Mouse (Mus musculus) myocyte (in vitro differentiated cells): Measurements from ENCODE around the gene Krt77. TPM values are rescaled to one million over a fixed set of nuclear protein-coding genes. Genes with fewer than 3 reads are reported as not detected.

Experiments used
- H3K27me3 ChIP-seq: one replicate; pipeline ENCODE4 v1.6.1; 2011; ENCODE audit not compliant: control insufficient read depth, insufficient read depth, insufficient read length
- H3K36me3 ChIP-seq: one replicate; pipeline ENCODE4 v1.6.1; 2011; ENCODE audit not compliant: control insufficient read depth, insufficient read depth
- H3K4me2 ChIP-seq: one replicate; pipeline ENCODE4 v1.6.1; 2011; ENCODE audit warnings: low read depth, control low read depth
- H3K4me3 ChIP-seq: one replicate; pipeline ENCODE4 v1.5.1; 2011; ENCODE audit warnings: mild to moderate bottlenecking, control low read depth, moderate library complexity
- H3K79me2 ChIP-seq: one replicate; pipeline ENCODE4 v1.6.1; 2011; ENCODE audit not compliant: control insufficient read depth, insufficient read depth
- H3ac ChIP-seq: one replicate; pipeline ENCODE4 v1.6.1; 2011; ENCODE audit not compliant: control insufficient read depth, insufficient read length
- CEBPB ChIP-seq: IDR thresholded peaks from 2 replicates; pipeline ENCODE4 v1.6.1; 2011; ENCODE audit warnings: mild to moderate bottlenecking, moderate library complexity; ENCODE audit not compliant: poor library complexity, insufficient read depth, severe bottlenecking
- E2F4 ChIP-seq: IDR thresholded peaks from one replicate; pipeline ENCODE4 v1.6.1; 2011; ENCODE audit warnings: mild to moderate bottlenecking, control low read depth, moderate library complexity; ENCODE audit not compliant: insufficient read depth
- MAX ChIP-seq: IDR thresholded peaks from one replicate; pipeline ENCODE4 v1.6.1; 2011; ENCODE audit warnings: low read depth, mild to moderate bottlenecking, control low read depth
- MYOD1 ChIP-seq, 3 experiments: IDR thresholded peaks; one replicate each; pipeline ENCODE4 v1.6.1; 2011; ENCODE audit warnings: control low read depth in 2 of 3, low read depth in 2 of 3, mild to moderate bottlenecking in 2 of 3, moderate library complexity in 1 of 3; ENCODE audit not compliant: insufficient read length in 2 of 3, control insufficient read depth in 1 of 3
- MYOG ChIP-seq, 3 experiments: IDR thresholded peaks; one replicate each; pipeline ENCODE4 v1.6.1; 2011; ENCODE audit warnings: control low read depth in 2 of 3, low read depth in 2 of 3, mild to moderate bottlenecking in 2 of 3; ENCODE audit not compliant: insufficient read length in 2 of 3, control insufficient read depth in 1 of 3, insufficient read depth in 1 of 3
- POLR2A ChIP-seq: IDR thresholded peaks from one replicate; pipeline ENCODE4 v1.6.1; 2011; ENCODE audit warnings: low read depth, mild to moderate bottlenecking, control low read depth, moderate library complexity; ENCODE audit not compliant: insufficient read length
- POLR2AphosphoS2 ChIP-seq: IDR thresholded peaks from one replicate; pipeline ENCODE4 v1.6.1; 2011; ENCODE audit warnings: low read depth, control low read depth; ENCODE audit not compliant: insufficient read length
- REST ChIP-seq: IDR thresholded peaks from one replicate; pipeline ENCODE4 v1.6.1; 2011; ENCODE audit warnings: mild to moderate bottlenecking, control low read depth, moderate library complexity; ENCODE audit not compliant: insufficient read depth, insufficient read length
- SRF ChIP-seq: IDR thresholded peaks from one replicate; pipeline ENCODE4 v1.6.1; 2011; ENCODE audit warnings: low read depth; ENCODE audit not compliant: control insufficient read depth, insufficient read length
- TCF12 ChIP-seq: IDR thresholded peaks from one replicate; pipeline ENCODE4 v1.6.1; 2011; ENCODE audit warnings: mild to moderate bottlenecking, control low read depth; ENCODE audit not compliant: poor library complexity, insufficient read depth, severe bottlenecking
- TCF3 ChIP-seq: IDR thresholded peaks from one replicate; pipeline ENCODE4 v1.6.1; 2011; ENCODE audit warnings: low read depth, control low read depth; ENCODE audit not compliant: insufficient read length
- USF1 ChIP-seq: IDR thresholded peaks from one replicate; pipeline ENCODE4 v1.6.1; 2011; ENCODE audit warnings: low read depth, mild to moderate bottlenecking, control low read depth, moderate library complexity
- polyA plus RNA-seq: library from polyadenylated mRNA; unstranded; fragments of >200 nt; fragmentation: generic; extraction: Trizol; gene quantifications from one replicate; pipeline ENCODE4 v1.2.1, GENCODE M21; 2012; ENCODE audit warnings: missing spikeins

Gene Krt77
- polyA plus RNA-seq, 1 experiment = not detected

- TF ChIP-seq USF1 (no peak), REST (no peak), MAX (no peak), POLR2A (no peak), POLR2AphosphoS2 (no peak), MYOD1 (IDR thresholded peaks at IDR 0.05; ENCODE audit: control insufficient read depth in 1 of 3, insufficient read length in 2 of 3, low read depth in 2 of 3) (no peak), MYOG (IDR thresholded peaks at IDR 0.05; ENCODE audit: control insufficient read depth in 1 of 3, insufficient read depth in 1 of 3, insufficient read length in 2 of 3, low read depth in 2 of 3) (no peak), CEBPB (no peak), E2F4 (no peak), SRF (no peak), TCF12 (no peak), TCF3 (no peak)
- Histone ChIP-seq H3K27me3 (peaks cover 78% of the 10 kb centered on the region), H3K4me2 (no peak overlapping the region), H3K4me3 (no peak overlapping the region), H3K36me3 (no peaks in the 10 kb centered on the region), H3K79me2 (no peaks in the 10 kb centered on the region), H3ac (no peak overlapping the region)
Observed at GRCm38 (mm10) chr15:101856696-101857095, 12.8 kb downstream of the Krt77 start.

DNA sequence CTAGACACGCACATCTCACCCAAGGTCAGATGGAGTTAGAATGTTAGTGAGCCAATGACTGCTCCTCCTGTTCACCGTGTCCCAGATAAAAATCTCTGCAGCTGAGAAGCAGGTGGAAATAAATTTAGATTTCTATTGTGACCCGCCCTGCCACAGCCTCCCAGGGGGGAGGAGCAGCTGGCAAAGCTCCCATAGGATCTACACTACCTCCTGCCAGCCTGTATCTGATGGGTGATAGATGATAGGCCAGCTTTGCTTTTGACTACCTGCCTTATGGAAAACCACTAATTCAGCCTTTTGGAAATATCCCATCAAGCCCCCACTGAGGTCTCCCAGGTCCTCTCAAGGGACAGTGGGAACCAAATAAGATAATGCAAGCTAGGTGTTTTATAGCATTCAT lies 13.8 kb downstream of the Krt77 start:
- Histone ChIP-seq H3K36me3 (no peaks in the 10 kb centered on the region), H3K4me3 (no peak overlapping the region), H3K27me3 (peaks cover 74% of the 10 kb centered on the region), H3K79me2 (no peaks in the 10 kb centered on the region), H3K4me2 (no peak overlapping the region), H3ac (no peak overlapping the region)
- TF ChIP-seq TCF3 (no peak), MYOG (IDR thresholded peaks at IDR 0.05; ENCODE audit: control insufficient read depth in 1 of 3, insufficient read depth in 1 of 3, insufficient read length in 2 of 3, low read depth in 2 of 3) (no peak), USF1 (no peak), REST (no peak), MAX (no peak), TCF12 (no peak), POLR2A (no peak), CEBPB (no peak), E2F4 (no peak), POLR2AphosphoS2 (no peak), SRF (no peak)

- no peaks in the 10 kb centered on the region for H3K79me2 ChIP-seq
- H3ac ChIP-seq = no peak overlapping the region
- TF ChIP-seq E2F4 (no peak), SRF (no peak), REST (no peak), POLR2AphosphoS2 (no peak), USF1 (no peak), MYOG (IDR thresholded peaks at IDR 0.05; ENCODE audit: control insufficient read depth in 1 of 3, insufficient read depth in 1 of 3, insufficient read length in 2 of 3, low read depth in 2 of 3) (no peak), POLR2A (no peak), TCF12 (no peak), CEBPB (no peak), MYOD1 (IDR thresholded peaks at IDR 0.05; ENCODE audit: control insufficient read depth in 1 of 3, insufficient read length in 2 of 3, low read depth in 2 of 3) (no peak), TCF3 (no peak), MAX (no peak)
- H3K36me3 ChIP-seq = no peaks in the 10 kb centered on the region
- peaks cover 74% of the 10 kb centered on the region for H3K27me3 ChIP-seq
- H3K4me2 ChIP-seq = no peak overlapping the region
- H3K4me3 ChIP-seq = no peak overlapping the region
Observed at GRCm38 (mm10) chr15:101854294-101854693, 15.2 kb downstream of the Krt77 start.

- Histone ChIP-seq H3K4me2 (no peak overlapping the region), H3K36me3 (no peaks in the 10 kb centered on the region), H3K79me2 (no peaks in the 10 kb centered on the region), H3ac (no peak overlapping the region), H3K4me3 (no peak overlapping the region), H3K27me3 (peaks cover 73% of the 10 kb centered on the region)
- TF ChIP-seq E2F4 (no peak), CEBPB (no peak), POLR2A (no peak), SRF (no peak), TCF12 (no peak), MYOG (IDR thresholded peaks at IDR 0.05; ENCODE audit: control insufficient read depth in 1 of 3, insufficient read depth in 1 of 3, insufficient read length in 2 of 3, low read depth in 2 of 3) (no peak), TCF3 (no peak), USF1 (no peak), REST (no peak), MAX (no peak)
Observed at GRCm38 (mm10) chr15:101852571-101852970, 16.9 kb downstream of the Krt77 start.

DNA sequence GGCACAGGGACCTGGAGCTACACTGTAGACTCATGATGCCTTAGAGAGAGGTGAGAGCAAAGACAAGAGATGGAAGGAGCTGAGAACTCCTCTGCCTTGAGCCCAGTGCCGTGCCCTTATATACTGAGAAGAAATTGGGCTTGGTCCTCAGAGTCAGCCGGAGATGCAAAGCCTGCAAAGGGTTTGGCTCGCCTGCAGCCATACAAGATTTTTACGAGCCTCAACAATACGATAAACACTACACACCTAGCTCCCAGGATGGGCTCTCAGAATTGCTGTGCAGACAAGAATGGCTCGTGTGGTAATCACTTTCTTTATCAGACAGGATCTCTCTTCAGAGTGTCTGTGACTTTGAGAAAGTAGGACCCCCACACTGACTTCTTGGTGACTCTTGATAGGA lies 18.8 kb downstream of the Krt77 start, which contains the start of gene Krt1:
TSS of gene Krt1 (minus strand) at position 101 of the 400 bp plus-strand sequence.
- peaks cover 80% of the 10 kb centered on the region for H3K27me3 ChIP-seq
- no peak within 1 kb of the TSS for H3K4me3 ChIP-seq
- H3K36me3 ChIP-seq = no peaks in the 10 kb centered on the region
- no peaks in the 10 kb centered on the region for H3K79me2 ChIP-seq
- no peak within 1 kb of the TSS for H3ac ChIP-seq
- TF ChIP-seq TCF12 (no peak), SRF (no peak), POLR2A (no peak), CEBPB (no peak), MYOG (IDR thresholded peaks at IDR 0.05; ENCODE audit: control insufficient read depth in 1 of 3, insufficient read depth in 1 of 3, insufficient read length in 2 of 3, low read depth in 2 of 3) (no peak), USF1 (no peak), POLR2AphosphoS2 (no peak), MYOD1 (IDR thresholded peaks at IDR 0.05; ENCODE audit: control insufficient read depth in 1 of 3, insufficient read length in 2 of 3, low read depth in 2 of 3) (no peak), REST (no peak), E2F4 (no peak), TCF3 (no peak), MAX (no peak)
- H3K4me2 ChIP-seq = no peak within 1 kb of the TSS
